8 mouse cellular contexts compared by ENCODE assay signal in the genomic region with DNA sequence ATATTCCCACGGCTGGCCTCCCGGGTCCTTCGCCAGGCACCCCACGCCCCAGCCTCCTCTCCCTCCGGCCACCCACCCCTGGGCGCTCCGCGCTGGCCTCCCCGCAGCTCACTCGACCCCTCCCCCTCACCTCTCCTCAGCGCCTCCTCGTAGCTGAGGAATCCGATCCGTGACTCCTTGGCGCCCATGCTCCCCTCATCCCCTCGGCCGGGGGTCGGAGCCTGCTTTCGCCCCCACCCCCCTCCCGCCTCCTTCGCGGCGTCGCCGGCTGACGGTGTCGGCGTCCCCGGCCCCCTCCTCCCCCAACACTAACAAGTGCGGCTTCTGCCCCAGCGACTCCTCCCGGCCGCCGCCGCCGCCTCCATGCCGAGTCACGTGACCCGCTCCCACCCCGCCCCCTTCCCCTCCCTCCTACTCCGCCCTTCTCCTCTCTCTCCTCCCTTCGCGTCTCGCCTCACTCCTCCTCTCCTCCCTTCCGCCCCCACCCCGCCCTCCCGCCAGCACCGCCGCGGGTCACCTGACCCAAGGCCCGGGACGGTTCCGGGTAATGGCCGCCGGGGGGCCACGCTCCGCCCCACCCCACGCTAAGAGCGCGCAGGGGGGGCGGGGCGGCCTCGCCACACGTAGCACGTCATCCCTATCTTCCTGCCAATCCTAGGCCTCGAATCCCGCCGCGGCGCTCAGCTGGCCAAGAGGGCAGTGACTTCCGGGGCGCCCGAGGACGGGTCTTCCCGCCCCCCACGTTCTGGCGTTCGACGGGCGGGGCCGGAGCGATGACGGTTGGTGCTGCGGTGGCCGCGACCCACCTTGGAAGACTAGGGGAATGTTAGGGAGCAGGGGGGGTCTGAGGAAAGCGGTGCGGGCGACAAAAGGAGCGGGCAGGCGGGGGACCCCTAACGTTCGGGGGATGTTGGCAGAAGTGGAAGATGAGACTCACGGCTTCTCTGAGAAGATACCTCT. TPM values are rescaled to one million over a fixed set of nuclear protein-coding genes. Genes with fewer than 3 reads are reported as not detected.
DNase-seq lines count a peak whose midpoint lies in the region; ATAC-seq and TF ChIP-seq lines count a peak whose summit lies in the region.

A gene (minus strand): TSS at position 581 of the 960 bp plus-strand sequence.

- no peak for TF ChIP-seq CTCF in C2C12 (IDR thresholded peaks at IDR 0.05; ENCODE audit: control insufficient read depth, insufficient read depth, insufficient read length)
- peak; percentile 5; the same call in 1 of the 2 replicates for TF ChIP-seq CTCF in brain, embryonic 14.5 days (IDR thresholded peaks at IDR 0.05; ENCODE audit: borderline replicate concordance, extremely low read depth, insufficient read depth, insufficient read length)
- no peak for TF ChIP-seq CTCF in kidney, postnatal 0 days (IDR thresholded peaks at IDR 0.05; ENCODE audit: low read depth)

- peak; percentile 99 for DNase-seq in brain, embryonic 14.5 days (ENCODE audit: low read depth)
- DNase-seq in kidney, postnatal 0 days (ENCODE audit: low spot score), result peak; percentile 99
- peak; percentile 98 for DNase-seq in liver, embryonic 11.5 days (ENCODE audit: low spot score)
- peak; percentile 98 for DNase-seq in naive thymus-derived CD4-positive, alpha-beta T cell, adult 2 months (ENCODE audit: low read depth)

- H3K79me3 ChIP-seq in C2C12 (ENCODE audit: low read depth), result peaks cover 18% of the 10 kb centered on the region

- no peaks in the 10 kb centered on the region for H3K27me3 ChIP-seq in C2C12 (ENCODE audit: control insufficient read depth, insufficient read depth, insufficient read length)
- H3K27me3 ChIP-seq in erythroblast, embryonic 14.5 days (ENCODE audit: control insufficient read depth), result no peaks in the 10 kb centered on the region
- H3K27me3 ChIP-seq in heart, embryonic 11.5 days (ENCODE audit: control insufficient read depth, insufficient read depth, low read length), result no peaks in the 10 kb centered on the region
- no peaks in the 10 kb centered on the region for H3K27me3 ChIP-seq in kidney, postnatal 0 days (ENCODE audit: insufficient read depth, low read length)
- no peaks in the 10 kb centered on the region for H3K27me3 ChIP-seq in liver, embryonic 11.5 days (replicated peaks; ENCODE audit: control insufficient read depth, insufficient read depth, low read length)
- no peaks in the 10 kb centered on the region for H3K27me3 ChIP-seq in stomach, embryonic 14.5 days (ENCODE audit: control insufficient read depth, insufficient read depth, low read length)

- H3K36me3 ChIP-seq in C2C12 (ENCODE audit: control insufficient read depth, insufficient read depth), result no peaks in the 10 kb centered on the region
- peaks cover 43% of the 10 kb centered on the region for H3K36me3 ChIP-seq in erythroblast, embryonic 14.5 days (ENCODE audit: control insufficient read depth)
- H3K36me3 ChIP-seq in heart, embryonic 11.5 days (ENCODE audit: control insufficient read depth, insufficient read depth, low read length), result no peaks in the 10 kb centered on the region
- H3K36me3 ChIP-seq in kidney, postnatal 0 days (ENCODE audit: insufficient read depth, low read length), result no peaks in the 10 kb centered on the region
- no peaks in the 10 kb centered on the region for H3K36me3 ChIP-seq in liver, embryonic 11.5 days (ENCODE audit: control insufficient read depth, insufficient read depth, low read length)
- H3K36me3 ChIP-seq in stomach, embryonic 14.5 days (ENCODE audit: control insufficient read depth, insufficient read depth, low read length), result no peaks in the 10 kb centered on the region

- H3K27ac ChIP-seq in heart, embryonic 11.5 days (ENCODE audit: low read depth, low read length), result peak within 1 kb of the TSS; percentile 87
- H3K27ac ChIP-seq in kidney, postnatal 0 days, result peak within 1 kb of the TSS; percentile 91
- H3K27ac ChIP-seq in liver, embryonic 11.5 days (ENCODE audit: low read depth, low read length), result peak within 1 kb of the TSS; percentile 83
- peak within 1 kb of the TSS; percentile 68 for H3K27ac ChIP-seq in stomach, embryonic 14.5 days (ENCODE audit: low read length)

- peak; percentile 98 for ATAC-seq in heart, embryonic 11.5 days (replicated peaks; ENCODE audit: insufficient number of reproducible peaks, low FRiP score, low TSS enrichment)
- peak; percentile 98 for ATAC-seq in kidney, postnatal 0 days (replicated peaks; ENCODE audit: low FRiP score, low read depth)
- peak; percentile 97 for ATAC-seq in liver, embryonic 11.5 days (replicated peaks; ENCODE audit: low FRiP score)
- ATAC-seq in stomach, embryonic 14.5 days (ENCODE audit: insufficient number of reproducible peaks, insufficient read depth, low FRiP score, low read depth), result peak; percentile 98

- H3ac ChIP-seq in C2C12 (ENCODE audit: control insufficient read depth, insufficient read length, low read depth), result peak within 1 kb of the TSS; percentile 87

- peaks cover 48% of the 10 kb centered on the region for H3K79me2 ChIP-seq in C2C12 (ENCODE audit: control insufficient read depth, insufficient read depth)

- peak within 1 kb of the TSS; percentile 84 for H3K4me2 ChIP-seq in heart, embryonic 11.5 days
- H3K4me2 ChIP-seq in kidney, postnatal 0 days (ENCODE audit: low read length), result peak within 1 kb of the TSS; percentile 82
- H3K4me2 ChIP-seq in liver, embryonic 11.5 days, result peak within 1 kb of the TSS; percentile 86
- peak within 1 kb of the TSS; percentile 80 for H3K4me2 ChIP-seq in stomach, embryonic 14.5 days (replicated peaks; ENCODE audit: low read depth, low read length)

- TF ChIP-seq POLR2A in brain, embryonic 14.5 days (IDR thresholded peaks at IDR 0.05; ENCODE audit: borderline replicate concordance, extremely low read depth, insufficient read depth, insufficient read length, poor library complexity, severe bottlenecking), result peak; percentile 66; the same call in 1 of the 2 replicates

- no peaks in the 10 kb centered on the region for H3K9me3 ChIP-seq in erythroblast, embryonic 14.5 days (ENCODE audit: control insufficient read depth, low read length)
- H3K9me3 ChIP-seq in heart, embryonic 11.5 days (replicated peaks; ENCODE audit: control insufficient read depth, low read length), result no peaks in the 10 kb centered on the region
- no peaks in the 10 kb centered on the region for H3K9me3 ChIP-seq in kidney, postnatal 0 days (replicated peaks; ENCODE audit: low read length)
- H3K9me3 ChIP-seq in liver, embryonic 11.5 days (ENCODE audit: control insufficient read depth, low read length), result no peaks in the 10 kb centered on the region
- H3K9me3 ChIP-seq in stomach, embryonic 14.5 days (ENCODE audit: control insufficient read depth, low read depth, low read length), result no peaks in the 10 kb centered on the region

- H3K4me3 ChIP-seq in C2C12 (ENCODE audit: insufficient read depth, poor library complexity, severe bottlenecking), result peak within 1 kb of the TSS; percentile 95
- peak within 1 kb of the TSS; percentile 99 for H3K4me3 ChIP-seq in erythroblast, embryonic 14.5 days (replicated peaks)
- peak within 1 kb of the TSS; percentile 96 for H3K4me3 ChIP-seq in heart, embryonic 11.5 days (ENCODE audit: low read depth, low read length)
- peak within 1 kb of the TSS; percentile 89 for H3K4me3 ChIP-seq in kidney, postnatal 0 days (replicated peaks; ENCODE audit: low read depth, low read length)
- peak within 1 kb of the TSS; percentile 96 for H3K4me3 ChIP-seq in liver, embryonic 11.5 days (ENCODE audit: low read depth, low read length)
- H3K4me3 ChIP-seq in stomach, embryonic 14.5 days (ENCODE audit: low read depth, low read length), result peak within 1 kb of the TSS; percentile 85

- WGBS in heart, embryonic 11.5 days (ENCODE audit: insufficient replicate concordance), result under 1% methylated on average over 88 of the region's 94 CpGs
- 2% methylated on average over 86 of the region's 94 CpGs for WGBS in kidney, postnatal 0 days
- WGBS in liver, embryonic 11.5 days, result under 1% methylated on average over 91 of the region's 94 CpGs
- under 1% methylated on average over 89 of the region's 94 CpGs for WGBS in stomach, embryonic 14.5 days

- H3K9ac ChIP-seq in heart, embryonic 11.5 days (ENCODE audit: low read depth, low read length), result peak within 1 kb of the TSS; percentile 86
- H3K9ac ChIP-seq in kidney, postnatal 0 days (ENCODE audit: low read depth, low read length), result peak within 1 kb of the TSS; percentile 84
- peak within 1 kb of the TSS; percentile 90 for H3K9ac ChIP-seq in liver, embryonic 11.5 days (ENCODE audit: low read depth, low read length)
- peak within 1 kb of the TSS; percentile 58 for H3K9ac ChIP-seq in stomach, embryonic 14.5 days (replicated peaks; ENCODE audit: low read depth, low read length)

- peaks cover 52% of the 10 kb centered on the region for H3K4me1 ChIP-seq in erythroblast, embryonic 14.5 days (ENCODE audit: control insufficient read depth)
- H3K4me1 ChIP-seq in heart, embryonic 11.5 days (ENCODE audit: control insufficient read depth, insufficient read depth, low read length), result no peaks in the 10 kb centered on the region
- no peaks in the 10 kb centered on the region for H3K4me1 ChIP-seq in kidney, postnatal 0 days (replicated peaks; ENCODE audit: insufficient read depth, low read length)
- peaks cover 3% of the 10 kb centered on the region for H3K4me1 ChIP-seq in liver, embryonic 11.5 days (replicated peaks; ENCODE audit: control insufficient read depth, insufficient read depth, low read length)
- H3K4me1 ChIP-seq in stomach, embryonic 14.5 days (ENCODE audit: control insufficient read depth, insufficient read depth, low read length), result no peaks in the 10 kb centered on the region

TF ChIP-seq in C2C12, 6 proteins besides CTCF, POLR2A, EP300 and RAD21:
- peak; percentile 49 for TF ChIP-seq MAX (IDR thresholded peaks at IDR 0.05)
- TF ChIP-seq USF1 (IDR thresholded peaks at IDR 0.05; ENCODE audit: low read depth), result peak; percentile 5
- no peak for TF ChIP-seq CEBPB (IDR thresholded peaks at IDR 0.05; ENCODE audit: low read depth)
- no peak for TF ChIP-seq FOSL1 (IDR thresholded peaks at IDR 0.05; ENCODE audit: insufficient read depth, low read length, poor library complexity, severe bottlenecking)
TF ChIP-seq in C2C12: peak in this region for 2.

RNA-seq across cellular contexts. Expression of the gene that starts here (rescaled TPM):
- polyA plus RNA-seq in C2C12 (2012; fragmentation: generic; extraction: Trizol), result 2.9 TPM
- 20.5 and 31.9 TPM in 2 replicates for polyA plus RNA-seq in brain, embryonic 14.5 days (2012; rRNA removed)
- 3.7 and 5.8 TPM in 2 replicates for polyA plus RNA-seq in erythroblast, embryonic 14.5 days (2012)
- polyA plus RNA-seq in heart, embryonic 11.5 days (2014; fragmentation: Nextera tagmentation; extraction: Ambion mirVana), result 4.6 and 6.7 TPM in 2 replicates
- 4.1 and 4.7 TPM in 2 replicates for polyA plus RNA-seq in kidney, postnatal 0 days (2015; fragmentation: Nextera tagmentation; extraction: Ambion mirVana)
- 7.9 and 10.9 TPM in 2 replicates for polyA plus RNA-seq in liver, embryonic 11.5 days (2014; fragmentation: Nextera tagmentation; extraction: Ambion mirVana)
- 7.1 and 9.7 TPM in 2 replicates for polyA plus RNA-seq in stomach, embryonic 14.5 days (2014; fragmentation: Nextera tagmentation; extraction: Ambion mirVana)

Comparison
In these comparisons a context has a peak if more than half of its experiments do, and no peak if none do; other contexts are left out.
1. Peak in every context shown above with its lines: DNase-seq, ATAC-seq, H3K4me3 ChIP-seq and H3K27ac ChIP-seq.